Mouse (Mus musculus) mature B cell (primary cell): ENCODE results near the gene Rnase2b.
"Not testable (repeated sequence)": the region's sequence is repeated elsewhere in the genome, so short reads cannot be mapped to it uniquely, and the experiment has no call there.

Experiments used
- in situ Hi-C: fragments of 300-500 bp; cut with MboI; formaldehyde crosslinking; loops from 2 replicates; pipeline ENCODE4 v1.14.3; 2019

The Rnase2b gene

DNA sequence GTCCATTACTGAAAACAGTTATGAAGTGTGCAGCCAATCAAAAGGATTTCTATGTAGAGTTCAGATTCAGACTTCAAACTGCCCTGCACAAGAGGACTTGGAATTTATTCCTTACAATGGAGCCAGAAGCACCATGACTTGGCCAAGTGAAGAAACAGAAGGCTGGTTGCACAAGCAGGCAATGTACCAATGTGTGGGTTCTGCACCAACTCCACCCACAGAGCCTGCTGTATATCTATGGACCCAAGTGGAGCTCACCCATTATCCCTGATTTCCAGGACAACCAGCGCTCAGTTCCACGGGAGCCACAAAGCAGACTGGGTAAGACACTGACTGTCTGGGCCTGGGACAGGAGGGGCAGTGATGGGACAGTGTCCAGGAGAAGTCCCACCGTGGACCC is at the start of gene Rnase2b:
TSS of gene Rnase2b (plus strand) at position 285 of the 400 bp plus-strand sequence.
- in situ Hi-C loops: not testable (repeated sequence)

DNA sequence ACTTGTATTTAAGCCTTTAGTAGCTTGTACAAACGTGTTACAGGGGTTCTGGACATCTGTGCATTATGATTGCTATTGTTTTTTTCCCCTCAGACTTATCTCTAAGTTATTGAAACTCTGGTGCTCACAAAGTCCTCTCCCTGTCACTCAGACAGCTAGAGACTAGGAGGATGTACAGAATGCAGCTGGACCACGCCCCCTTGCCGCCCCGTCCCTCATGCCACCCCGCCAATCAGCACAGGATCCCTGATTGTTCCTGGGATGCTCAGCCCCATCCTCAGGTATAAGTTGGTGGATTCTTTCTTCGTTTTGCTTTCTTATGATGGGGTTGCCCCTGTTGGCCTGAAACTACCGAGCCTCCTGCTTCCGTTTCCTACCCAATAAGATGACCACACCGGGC is 48.6 kb upstream of the Rnase2b start:
- in situ Hi-C loops: no loop called here

DNA sequence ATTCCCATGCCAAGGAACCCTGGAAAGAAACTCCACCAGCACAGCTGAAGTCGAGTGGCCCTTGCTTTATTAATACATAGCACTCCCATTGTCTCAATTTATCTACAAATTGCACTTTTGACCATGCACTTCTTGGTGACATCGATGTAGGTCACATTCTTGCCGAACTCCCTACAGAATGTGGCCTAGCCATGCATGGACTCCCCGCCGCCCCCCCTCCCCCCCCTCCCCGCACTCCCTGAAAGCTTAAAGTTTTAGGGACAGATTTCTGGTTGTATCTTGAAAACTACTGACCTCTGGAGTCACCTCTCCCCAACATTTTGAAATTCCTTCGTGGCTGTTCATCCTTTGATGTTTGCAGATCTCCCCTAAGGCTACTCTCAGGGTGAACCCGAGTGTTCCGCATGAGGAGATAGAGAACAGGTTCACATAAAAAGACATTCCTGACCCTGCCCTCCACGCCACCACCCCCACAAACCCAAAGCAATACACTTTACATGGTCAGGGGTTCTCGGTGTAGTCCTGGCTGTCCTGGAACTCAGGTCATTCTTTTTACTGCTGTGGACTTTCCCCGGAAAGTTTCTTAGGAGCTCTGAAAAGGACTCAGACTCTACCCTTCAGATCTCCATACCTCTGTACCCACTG is 48.0 kb upstream of the Rnase2b start, which contains the start of gene Eddm3b:
TSS of gene Eddm3b (plus strand) at position 511 of the 645 bp plus-strand sequence.
- in situ Hi-C loops: no loop called here

DNA sequence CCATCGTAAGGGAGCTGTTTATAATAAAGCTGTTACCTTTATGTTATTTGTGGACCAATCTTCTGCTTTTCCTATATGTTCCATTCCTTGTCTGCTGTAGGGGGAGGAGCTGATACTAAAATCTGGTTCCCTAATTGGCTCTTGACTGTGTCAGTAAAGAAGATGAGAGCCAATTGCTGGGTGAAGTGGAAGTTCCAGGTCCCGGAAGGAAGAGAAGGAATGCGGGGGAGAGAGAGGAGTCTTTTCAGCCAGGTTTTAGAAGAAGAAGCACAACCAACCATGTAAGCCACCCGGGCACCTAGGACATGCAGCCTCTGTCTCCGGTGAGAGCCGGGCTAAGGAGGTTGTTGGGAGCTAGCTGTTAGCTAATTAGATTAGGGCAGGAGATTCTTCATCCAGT is 36.4 kb upstream of the Rnase2b start:
- in situ Hi-C loops: no loop called here

DNA sequence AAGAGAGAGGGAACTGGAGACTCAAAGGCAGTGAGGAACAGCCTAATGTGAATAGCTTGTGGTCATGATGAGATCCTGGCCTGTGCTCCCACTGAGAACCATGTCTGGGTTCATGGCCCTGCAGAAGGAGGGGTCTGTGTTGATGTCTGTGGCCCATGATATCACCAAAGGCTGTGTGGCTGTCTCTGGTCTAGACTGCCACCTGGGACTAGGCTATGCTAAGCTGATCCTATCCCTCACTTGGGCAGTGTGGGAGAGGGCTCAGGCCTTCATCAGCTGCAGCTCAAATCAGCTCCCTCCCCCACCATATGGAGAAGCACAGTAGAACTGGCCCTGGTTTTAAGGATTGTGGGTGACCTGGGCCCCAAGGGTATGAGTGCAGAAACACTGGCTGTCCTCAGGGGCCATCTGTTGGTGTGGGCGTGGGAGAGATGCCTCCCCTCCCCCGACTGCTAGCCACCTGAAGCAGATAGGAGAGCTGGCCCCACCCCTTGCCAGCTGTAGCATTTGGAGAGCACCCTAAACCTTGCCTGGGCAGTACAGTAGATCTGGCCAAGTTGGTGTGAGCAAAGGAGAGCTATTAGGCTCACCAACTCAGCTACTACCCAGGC is 34.3 kb upstream of the Rnase2b start:
- in situ Hi-C loops: no loop called here

DNA sequence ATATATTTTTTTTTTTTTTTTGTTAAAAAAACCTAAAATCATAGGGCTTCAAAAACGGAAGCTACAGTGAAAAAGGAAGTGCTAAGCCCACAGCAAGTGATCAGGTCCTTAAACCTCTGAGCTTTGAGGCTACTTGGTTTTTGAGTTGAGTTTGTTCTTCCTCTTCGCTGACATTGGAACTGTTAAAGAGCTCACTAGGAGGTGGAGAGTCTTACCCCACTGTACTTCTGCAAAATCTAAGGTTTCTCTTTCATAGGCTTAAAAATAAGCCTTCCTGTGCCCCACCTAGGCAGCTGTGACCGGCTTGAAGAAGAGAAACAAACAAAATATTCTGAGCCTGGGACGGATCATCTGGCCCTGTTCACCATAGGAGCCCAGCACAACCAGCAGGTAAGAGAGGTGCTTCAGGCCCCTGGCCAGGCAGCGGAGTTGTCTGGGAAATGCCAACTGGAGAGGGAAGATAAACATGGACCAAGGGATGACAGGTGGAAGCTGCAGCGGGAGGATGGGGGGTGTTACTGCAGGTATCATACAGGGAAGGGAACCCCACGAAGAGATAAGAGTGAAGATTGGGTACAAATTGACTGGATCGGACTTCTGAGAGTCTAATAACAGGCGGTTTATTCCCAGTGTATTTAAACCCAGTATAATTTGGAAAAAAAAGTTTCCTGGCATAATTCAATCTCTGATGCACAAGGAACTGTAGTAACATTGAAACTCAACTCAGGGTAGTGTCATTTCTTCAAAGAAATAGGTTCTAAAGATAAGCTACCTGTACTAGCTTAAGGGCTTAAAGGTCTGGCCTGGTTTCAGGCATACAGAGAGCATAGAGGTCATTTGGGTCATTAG is 33.1 kb upstream of the Rnase2b start:
- in situ Hi-C loops: no loop called here

DNA sequence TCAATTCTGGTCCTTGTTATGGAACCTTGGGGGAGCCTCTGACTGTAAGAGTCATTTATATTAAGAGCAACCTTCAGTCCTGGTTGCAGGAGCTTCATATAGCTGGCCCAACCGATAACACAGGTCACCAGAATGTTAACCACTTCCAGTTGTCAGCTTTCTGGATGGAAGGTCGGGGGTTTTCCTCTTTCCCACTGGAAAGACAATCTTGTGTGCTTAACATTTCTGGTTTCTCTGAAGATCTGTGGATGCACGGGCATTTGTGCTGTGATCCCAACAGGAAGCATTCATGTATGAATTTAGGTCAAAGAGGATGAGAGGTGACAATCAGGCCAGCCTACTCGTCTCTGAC is 32.5 kb upstream of the Rnase2b start:
- in situ Hi-C loops: no loop called here

DNA sequence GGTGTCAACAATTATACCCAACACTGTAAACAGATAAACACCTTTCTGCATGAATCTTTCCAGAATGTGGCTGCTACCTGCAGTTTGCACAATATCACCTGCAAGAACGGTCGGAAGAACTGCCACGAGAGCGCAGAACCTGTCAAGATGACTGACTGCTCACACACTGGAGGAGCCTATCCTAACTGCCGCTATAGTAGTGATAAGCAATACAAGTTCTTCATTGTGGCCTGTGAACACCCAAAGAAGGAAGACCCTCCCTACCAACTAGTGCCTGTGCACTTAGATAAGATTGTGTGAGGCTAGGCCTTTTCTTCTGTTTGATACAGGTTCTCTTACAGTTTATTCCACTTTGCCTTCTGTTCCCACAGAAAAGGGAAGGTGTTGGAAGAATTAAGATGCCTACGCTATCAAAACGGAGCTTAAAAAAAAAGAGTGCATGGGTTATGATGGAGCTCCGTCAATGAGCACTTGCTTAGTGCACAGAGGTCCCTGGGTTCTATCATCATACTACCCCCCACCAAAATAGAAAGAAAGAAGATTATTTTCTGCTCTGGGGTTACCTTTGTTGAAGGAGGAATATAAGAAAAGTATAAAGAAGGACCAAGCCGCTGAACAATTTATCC is 31.6 kb upstream of the Rnase2b start:
- in situ Hi-C loops: no loop called here

DNA sequence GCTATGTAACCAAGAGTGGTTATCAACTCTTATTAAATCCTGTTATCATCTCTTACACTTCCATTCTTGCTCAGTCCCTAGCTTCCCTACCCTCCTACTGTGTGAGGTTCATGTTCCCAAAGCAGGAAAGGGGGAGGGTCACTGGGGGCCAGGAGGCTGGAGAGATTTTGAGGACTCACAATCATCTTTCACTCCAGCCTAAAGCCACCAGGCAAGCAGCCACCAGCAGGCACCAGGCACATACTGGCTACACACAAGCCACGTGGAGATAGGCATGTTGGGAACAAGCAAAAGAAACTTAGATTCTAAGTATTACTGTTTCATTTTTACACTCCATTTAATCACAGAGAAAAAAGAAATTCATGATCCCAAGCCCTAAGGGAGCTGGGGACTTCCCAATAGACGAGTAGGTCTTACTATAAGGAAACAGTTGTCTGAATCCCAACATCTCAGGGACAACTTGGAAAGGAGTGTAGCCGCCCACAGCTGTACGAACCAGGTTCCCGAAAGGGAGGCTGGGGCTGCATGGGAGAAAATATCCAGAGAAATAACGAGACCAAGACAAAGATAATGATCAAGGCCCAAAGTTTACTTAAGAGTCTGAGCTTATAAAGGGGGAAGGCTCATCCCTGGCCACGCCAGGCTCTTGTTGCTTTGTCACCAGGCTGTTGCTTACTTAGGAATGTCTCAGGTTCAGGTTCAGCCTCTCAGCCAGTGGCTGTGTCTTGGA is 30.8 kb upstream of the Rnase2b start:
- in situ Hi-C loops: no loop called here

DNA sequence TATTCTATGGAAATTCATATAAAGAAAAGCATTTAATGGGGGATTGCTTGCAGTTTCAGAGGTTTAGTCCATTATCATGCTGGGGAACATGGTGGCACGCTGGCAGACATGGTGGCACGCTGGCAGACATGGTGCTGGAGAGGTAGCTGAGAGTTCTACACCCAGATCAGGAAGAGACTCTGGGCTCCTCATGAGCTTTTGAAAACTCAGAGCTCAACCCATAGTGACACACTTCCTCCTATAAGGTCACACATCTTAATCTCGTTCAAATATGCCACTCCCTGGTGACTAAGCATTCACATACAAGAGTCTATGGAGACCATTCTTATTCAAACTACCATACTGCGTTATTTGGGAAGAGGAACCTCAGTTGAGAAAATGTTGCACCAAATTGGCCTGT is 29.7 kb upstream of the Rnase2b start:
- in situ Hi-C loops: no loop called here

DNA sequence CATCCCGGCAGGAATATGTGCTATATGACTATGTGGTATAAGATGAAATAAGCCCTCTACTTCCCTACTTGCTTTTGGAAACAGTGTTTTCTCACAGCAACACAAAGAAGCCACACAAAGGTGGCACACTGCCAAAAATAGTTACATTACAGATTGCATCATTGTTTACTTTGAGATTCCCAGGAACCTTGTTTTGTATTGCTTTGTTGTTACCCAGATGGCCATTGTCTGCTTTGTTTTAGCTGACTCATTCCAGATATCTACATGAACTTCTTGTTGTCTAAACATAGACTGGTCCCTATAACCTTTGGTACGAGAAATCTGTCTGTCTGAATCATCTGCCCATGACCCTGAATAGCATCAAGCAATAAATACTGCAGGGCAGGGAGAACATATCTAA is 21.7 kb upstream of the Rnase2b start:
- in situ Hi-C loops: no loop called here

DNA sequence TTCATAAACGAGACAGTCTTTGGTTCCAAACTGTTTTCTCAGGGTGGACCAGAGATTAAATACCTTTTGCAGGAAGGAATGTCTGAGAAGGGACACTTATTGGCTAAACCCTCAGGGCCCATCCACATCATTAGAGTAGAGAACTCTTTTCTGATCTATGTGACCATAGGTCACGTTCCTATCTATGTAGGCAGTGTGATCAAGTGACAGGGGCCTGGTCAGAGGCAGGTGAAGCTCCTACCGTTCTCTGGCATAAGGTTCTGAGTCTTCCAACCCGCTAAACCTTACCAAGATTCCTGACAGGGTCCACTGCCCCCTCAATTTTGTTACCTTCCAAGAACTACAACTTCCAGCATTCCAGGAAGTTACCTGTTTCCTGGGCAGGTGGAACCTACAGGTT is 19.9 kb upstream of the Rnase2b start:
- in situ Hi-C loops: no loop called here

DNA sequence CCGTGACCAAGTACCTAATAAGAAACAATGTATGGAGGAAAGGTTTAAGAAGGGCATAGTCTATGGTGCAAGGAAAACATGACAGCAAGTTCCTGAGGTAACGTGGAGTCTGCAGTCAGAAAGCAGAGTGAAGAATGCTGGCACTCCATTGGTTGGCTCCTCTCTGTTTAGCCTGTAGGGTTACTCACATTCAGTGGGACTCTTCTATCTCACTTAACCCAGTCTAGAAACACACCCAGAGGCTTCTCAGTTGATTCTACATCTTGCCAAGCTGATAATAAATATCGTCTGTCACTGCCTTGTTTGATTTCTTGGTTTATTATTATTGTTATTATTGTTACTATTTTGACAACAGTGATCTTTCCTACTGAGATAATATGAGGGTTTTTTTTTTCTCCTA is 19.5 kb upstream of the Rnase2b start:
- in situ Hi-C loops: no loop called here

DNA sequence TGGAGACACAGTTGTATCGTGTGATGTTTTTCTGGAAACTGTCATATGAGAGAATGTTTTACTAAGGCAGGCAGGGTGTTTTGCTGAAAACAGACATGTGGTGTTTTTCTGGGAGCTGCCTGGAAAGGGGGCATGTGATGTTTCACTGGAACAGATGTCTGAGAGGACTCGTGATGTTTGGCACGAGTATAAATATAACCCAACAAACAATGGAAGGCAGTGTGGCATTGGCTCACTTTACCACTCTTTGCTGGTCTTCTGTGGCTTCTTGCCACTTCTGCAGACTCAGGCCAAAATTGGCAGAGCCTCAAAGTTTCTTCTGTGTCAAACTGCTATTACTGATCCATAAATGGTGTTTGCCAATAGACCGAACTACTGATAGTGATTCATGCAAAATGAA is 18.8 kb upstream of the Rnase2b start:
- in situ Hi-C loops: no loop called here

DNA sequence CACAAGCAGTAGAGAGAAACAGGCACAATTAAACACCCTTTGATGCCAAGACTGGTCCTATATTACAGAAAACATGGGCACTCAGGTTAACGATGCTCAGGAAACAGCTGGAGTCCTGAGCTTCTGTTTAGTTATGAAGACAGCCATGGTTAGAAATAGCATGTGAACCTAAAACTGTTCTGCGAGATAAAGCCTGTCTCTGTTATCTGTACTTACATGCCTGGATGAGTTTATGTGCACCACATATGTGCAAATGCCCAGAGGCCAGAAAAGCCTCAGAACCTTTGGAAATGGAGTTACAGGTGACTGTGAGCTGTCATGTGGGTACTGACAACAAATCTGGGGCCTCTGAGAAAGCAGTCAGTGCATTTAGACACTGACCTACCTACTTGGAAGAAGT is 18.1 kb upstream of the Rnase2b start:
- in situ Hi-C loops: no loop called here

DNA sequence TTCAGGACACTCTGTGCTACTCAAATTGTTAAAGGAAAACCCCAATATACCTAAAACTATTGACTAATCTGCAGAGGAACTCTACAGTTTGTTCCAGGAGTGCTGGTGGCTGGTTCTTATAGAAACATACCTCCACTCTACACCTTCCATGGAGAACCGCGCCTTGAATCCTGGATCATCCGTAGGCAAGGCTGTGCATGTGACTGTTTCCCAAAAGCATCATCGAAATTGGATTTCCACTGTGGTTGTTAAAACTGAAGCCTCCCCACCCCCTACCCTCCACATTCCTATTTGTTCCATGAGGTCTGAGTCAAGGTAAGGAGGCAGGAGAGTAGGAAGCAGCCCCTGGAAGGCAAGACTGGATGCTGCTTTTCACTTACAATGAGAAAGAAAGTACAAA is 17.6 kb upstream of the Rnase2b start:
- in situ Hi-C loops: no loop called here

DNA sequence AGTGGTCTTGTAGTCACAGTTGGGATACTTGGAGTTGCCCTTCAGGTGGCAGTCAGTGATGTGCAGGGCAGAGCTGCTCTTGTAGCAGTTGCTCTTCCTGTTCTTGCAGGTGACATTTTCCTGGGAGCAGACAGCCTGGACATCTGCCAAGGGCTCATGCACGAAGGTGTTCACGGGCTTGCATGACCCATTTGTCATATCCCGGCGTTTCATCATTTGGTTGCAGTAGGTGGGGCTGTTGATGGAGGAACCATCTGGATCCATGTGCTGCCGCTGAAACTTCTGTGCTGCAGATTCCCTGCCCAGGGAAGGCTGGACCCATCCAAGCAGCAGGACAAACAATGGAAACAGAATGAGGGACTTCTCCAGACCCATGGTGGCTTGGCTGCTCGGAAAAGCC is 16.5 kb upstream of the Rnase2b start:
- in situ Hi-C loops: no loop called here

DNA sequence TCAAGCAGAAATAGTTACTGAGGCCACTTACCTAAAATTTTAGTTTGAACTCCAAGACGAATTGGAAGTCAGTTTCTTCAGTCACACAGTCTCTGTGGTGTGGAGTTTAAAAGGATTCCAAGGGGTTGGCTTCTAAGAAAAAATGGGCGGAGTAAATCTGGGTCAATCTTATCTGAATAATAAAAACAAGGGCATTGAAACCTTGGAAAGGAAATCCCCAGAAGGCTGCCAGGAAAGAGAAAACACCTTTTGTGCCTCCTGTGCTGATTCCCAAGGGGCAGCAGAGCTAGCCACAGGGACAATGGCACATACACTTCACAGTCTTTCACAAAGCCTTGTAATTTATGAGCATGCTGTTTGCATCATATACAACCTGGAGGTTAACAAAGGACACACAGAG is 15.4 kb upstream of the Rnase2b start, which contains the start of gene Rnase1:
TSS of gene Rnase1 (minus strand) at position 101 of the 400 bp plus-strand sequence.
- in situ Hi-C loops: no loop called here

DNA sequence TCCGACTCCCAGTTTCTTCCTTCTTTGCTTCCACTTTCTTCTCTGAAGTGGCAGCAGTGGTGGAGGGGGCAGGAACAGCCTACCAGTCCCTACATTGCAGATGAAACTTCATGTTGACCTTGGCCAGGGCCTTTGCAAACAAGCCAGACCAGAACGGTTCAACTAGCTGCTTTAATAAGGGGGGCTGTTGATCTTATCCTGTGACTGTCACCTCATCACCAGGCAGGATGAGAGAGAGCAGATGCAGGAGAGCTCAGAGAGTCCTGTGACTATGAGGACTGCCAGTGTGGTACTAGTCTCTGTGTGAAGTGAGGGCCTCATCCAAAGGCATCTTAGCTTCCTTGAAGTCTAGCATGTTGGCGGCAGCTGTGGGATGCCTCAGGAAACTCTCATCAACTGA is 14.1 kb upstream of the Rnase2b start:
- in situ Hi-C loops: no loop called here

DNA sequence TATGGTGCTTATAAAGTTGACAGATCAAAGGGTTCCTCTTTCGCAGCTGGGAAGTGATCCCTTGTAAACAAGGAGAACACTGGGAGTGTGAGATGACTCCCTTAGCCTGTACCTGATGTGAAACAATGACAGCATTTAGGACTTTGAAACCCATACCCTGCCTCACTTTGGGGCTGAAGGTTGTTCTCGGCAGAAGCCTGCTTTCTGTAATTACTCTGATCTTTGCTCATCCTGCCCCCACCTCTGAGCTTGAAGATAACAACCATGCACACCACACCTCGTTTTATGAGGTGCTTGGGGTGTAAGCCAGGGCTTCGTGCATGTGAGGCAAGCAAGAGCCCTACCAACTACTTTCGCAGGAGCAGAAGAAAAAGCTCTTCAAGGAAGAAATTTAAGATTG is 12.9 kb upstream of the Rnase2b start:
- in situ Hi-C loops: no loop called here

DNA sequence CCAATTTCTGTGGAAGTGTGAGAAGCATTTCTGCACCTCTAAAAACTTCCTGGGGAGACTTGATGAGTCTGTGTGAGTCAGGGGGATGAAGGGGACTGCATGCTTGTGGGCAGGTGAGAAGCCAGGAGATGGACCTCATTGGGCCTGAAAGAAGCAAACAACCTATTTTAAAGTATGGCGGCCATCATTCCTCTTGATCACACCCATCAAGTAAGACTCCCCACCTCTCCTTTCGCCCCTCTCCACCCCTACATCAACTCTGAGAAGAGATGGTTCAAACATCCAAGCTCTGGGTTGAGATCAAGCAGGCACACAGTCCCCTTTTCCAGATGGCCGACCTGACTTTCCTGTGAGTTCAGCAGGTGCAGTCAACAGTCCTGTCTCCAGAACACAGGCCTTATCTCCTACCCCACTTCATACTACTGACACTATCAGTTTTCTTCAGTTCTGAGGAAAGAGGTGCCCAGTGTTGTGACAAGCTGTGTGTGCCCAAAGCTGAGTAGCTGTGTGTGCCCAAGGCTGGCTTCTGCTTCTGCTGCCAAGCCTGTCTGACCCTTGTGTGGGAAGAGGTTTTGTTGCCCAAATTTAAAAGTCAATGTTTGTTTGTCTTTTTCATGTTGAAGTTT is 11.7 kb upstream of the Rnase2b start:
- in situ Hi-C loops: no loop called here
